Mouse (Mus musculus) E14TG2a.4 (cell line): ENCODE data around the gene St6galnac4.

Source experiments
- H3K27me3 ChIP-seq: 2 replicates; pipeline ENCODE4 v1.6.1; 2014; ENCODE audit warnings: low read length, control low read depth; ENCODE audit not compliant: insufficient read depth
- H3K36me3 ChIP-seq: 2 replicates; pipeline ENCODE4 v1.6.1; 2014; ENCODE audit warnings: low read length, control low read depth; ENCODE audit not compliant: insufficient read depth
- H3K4me1 ChIP-seq: replicated peaks from 2 replicates; pipeline ENCODE4 v1.6.1; 2014; ENCODE audit warnings: low read depth, low read length, control low read depth
- H3K4me3 ChIP-seq: replicated peaks from 2 replicates; pipeline ENCODE4 v1.5.1; 2014; ENCODE audit warnings: mild to moderate bottlenecking, low read length
- H3K9me3 ChIP-seq: 2 replicates; pipeline ENCODE4 v1.6.1; 2014; ENCODE audit warnings: low read length, control low read depth
- CTCF ChIP-seq: conservative IDR thresholded peaks from 2 replicates; pipeline ENCODE4 v1.5.1; 2014; ENCODE audit warnings: low read length
- NANOG ChIP-seq: IDR thresholded peaks from 2 replicates; pipeline ENCODE4 v1.6.1; 2014; ENCODE audit warnings: borderline replicate concordance, low read length, mixed read lengths
- POU5F1 ChIP-seq: IDR thresholded peaks from 2 replicates; pipeline ENCODE4 v1.6.1; 2014; ENCODE audit warnings: low read length, borderline replicate concordance

The St6galnac4 gene

GRCm38 (mm10) chr2:32644083-32644482 lies 57.2 kb downstream of the St6galnac4 start:
- peaks cover 6% of the 10 kb centered on the region for H3K36me3 ChIP-seq
- no peak for TF ChIP-seq POU5F1
- TF ChIP-seq NANOG, result no peak
- no peak for TF ChIP-seq CTCF
- no peaks in the 10 kb centered on the region for H3K27me3 ChIP-seq
- H3K4me1 ChIP-seq, result peaks cover 54% of the 10 kb centered on the region
- no peaks in the 10 kb centered on the region for H3K9me3 ChIP-seq
- no peak overlapping the region for H3K4me3 ChIP-seq

GRCm38 (mm10) chr2:32644799-32645475 lies 58.0 kb downstream of the St6galnac4 start:
- Histone ChIP-seq H3K4me1 (peaks cover 58% of the 10 kb centered on the region), H3K27me3 (no peaks in the 10 kb centered on the region), H3K4me3 (no peak overlapping the region), H3K9me3 (no peaks in the 10 kb centered on the region), H3K36me3 (peaks cover 11% of the 10 kb centered on the region)
- TF ChIP-seq NANOG (no peak), POU5F1 (no peak), CTCF (no peak)

- Histone ChIP-seq H3K9me3 (no peaks in the 10 kb centered on the region), H3K4me1 (peaks cover 53% of the 10 kb centered on the region), H3K4me3 (peak overlapping the region; percentile 85; the same call in 1 of the 2 replicates), H3K27me3 (no peaks in the 10 kb centered on the region), H3K36me3 (peaks cover 18% of the 10 kb centered on the region)
- no peak for TF ChIP-seq NANOG
- no peak for TF ChIP-seq POU5F1
- no peak for TF ChIP-seq CTCF
Measured at GRCm38 (mm10) chr2:32645647-32646046, 58.8 kb downstream of the St6galnac4 start.

GRCm38 (mm10) chr2:32646379-32647056 lies 59.6 kb downstream of the St6galnac4 start, which contains the start of gene Eng:
Eng (plus strand) TSS chr2:32646595.
- Histone ChIP-seq H3K4me1 (peaks cover 53% of the 10 kb centered on the region), H3K4me3 (peak within 1 kb of the TSS; percentile 85), H3K27me3 (no peaks in the 10 kb centered on the region), H3K36me3 (peaks cover 27% of the 10 kb centered on the region), H3K9me3 (no peaks in the 10 kb centered on the region)
- TF ChIP-seq NANOG, result no peak
- TF ChIP-seq CTCF, result no peak
- no peak for TF ChIP-seq POU5F1

- no peak for TF ChIP-seq CTCF
- no peak for TF ChIP-seq POU5F1
- TF ChIP-seq NANOG, result no peak
- H3K4me1 ChIP-seq, result peaks cover 58% of the 10 kb centered on the region
- peaks cover 34% of the 10 kb centered on the region for H3K36me3 ChIP-seq
- peak overlapping the region; percentile 85 for H3K4me3 ChIP-seq
- no peaks in the 10 kb centered on the region for H3K9me3 ChIP-seq
- H3K27me3 ChIP-seq, result no peaks in the 10 kb centered on the region
Measured at GRCm38 (mm10) chr2:32647366-32647765, 60.5 kb downstream of the St6galnac4 start.
